Mouse (Mus musculus): ENCODE measurements around the gene Pask. TPM values are rescaled to one million over a fixed set of nuclear protein-coding genes. Genes with fewer than 3 reads are reported as not detected.
A peak's percentile ranks its signal among the peaks of the same experiment; 100 is the strongest.
"Not testable (repeated sequence)": the region's sequence is repeated elsewhere in the genome, so short reads cannot be mapped to it uniquely, and the experiment has no call there.

The Pask gene
- polyA plus RNA-seq, 1 experiment: 26.0 TPM

GRCm38 (mm10) chr1:93334621-93335020 lies 8.7 kb downstream of the Pask start:
- Histone ChIP-seq H3K4me3 (ENCODE audit: low read depth, low read length) (no peak overlapping the region), H3K36me3 (ENCODE audit: control insufficient read depth, insufficient read depth, low read length, poor library complexity, severe bottlenecking) (peaks cover 11% of the 10 kb centered on the region; the same call in 1 of the 2 replicates), H3K27ac (ENCODE audit: insufficient read depth, low read length) (no peak overlapping the region), H3K9ac (ENCODE audit: low read depth, poor library complexity, severe bottlenecking) (no peak overlapping the region), H3K4me1 (ENCODE audit: control insufficient read depth, insufficient read depth, low read length) (no peaks in the 10 kb centered on the region), H3K9me3 (replicated peaks; ENCODE audit: control insufficient read depth, insufficient read depth, low read length, poor library complexity, severe bottlenecking) (no peaks in the 10 kb centered on the region), H3K27me3 (ENCODE audit: control insufficient read depth, insufficient read depth, low read length, poor library complexity, severe bottlenecking) (no peaks in the 10 kb centered on the region)
- TF ChIP-seq CTCF (IDR thresholded peaks at IDR 0.05; ENCODE audit: low read depth, low read length): no peak
- TF ChIP-seq EP300 (IDR thresholded peaks at IDR 0.05; ENCODE audit: insufficient read depth, low read depth, low read length): no peak

DNA sequence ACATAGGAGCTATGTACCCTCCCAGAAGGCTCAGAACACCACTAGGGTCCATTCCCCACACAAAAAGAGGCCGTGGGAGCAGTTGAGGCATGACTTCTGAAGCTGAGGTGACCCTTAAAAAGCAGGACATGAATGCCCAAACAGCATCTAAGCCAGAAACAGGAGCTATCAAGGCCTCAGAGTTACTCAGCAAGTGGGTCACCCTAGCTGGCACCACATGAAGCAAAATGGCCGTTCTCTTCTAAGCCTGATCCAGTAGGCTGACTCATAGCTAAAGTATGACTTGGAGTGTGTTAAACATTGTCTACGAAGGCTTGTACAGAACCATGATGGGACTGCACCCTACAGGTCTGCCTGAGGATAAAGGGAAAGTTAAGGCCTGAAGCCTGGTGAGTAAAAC lies 16.8 kb downstream of the Pask start:
- Histone ChIP-seq H3K4me3 (ENCODE audit: low read depth, low read length) (no peak overlapping the region), H3K27ac (ENCODE audit: insufficient read depth, low read length) (no peak overlapping the region), H3K9me3 (replicated peaks; ENCODE audit: control insufficient read depth, insufficient read depth, low read length, poor library complexity, severe bottlenecking) (no peaks in the 10 kb centered on the region), H3K27me3 (ENCODE audit: control insufficient read depth, insufficient read depth, low read length, poor library complexity, severe bottlenecking) (no peaks in the 10 kb centered on the region), H3K4me1 (ENCODE audit: control insufficient read depth, insufficient read depth, low read length) (no peaks in the 10 kb centered on the region), H3K36me3 (ENCODE audit: control insufficient read depth, insufficient read depth, low read length, poor library complexity, severe bottlenecking) (peaks cover 28% of the 10 kb centered on the region), H3K9ac (ENCODE audit: low read depth, poor library complexity, severe bottlenecking) (no peak overlapping the region)
- TF ChIP-seq POLR2A (IDR thresholded peaks at IDR 0.05; ENCODE audit: insufficient read depth, low read length): no peak
- TF ChIP-seq EP300 (IDR thresholded peaks at IDR 0.05; ENCODE audit: insufficient read depth, low read depth, low read length): no peak
- TF ChIP-seq CTCF (IDR thresholded peaks at IDR 0.05; ENCODE audit: low read depth, low read length): no peak

DNA sequence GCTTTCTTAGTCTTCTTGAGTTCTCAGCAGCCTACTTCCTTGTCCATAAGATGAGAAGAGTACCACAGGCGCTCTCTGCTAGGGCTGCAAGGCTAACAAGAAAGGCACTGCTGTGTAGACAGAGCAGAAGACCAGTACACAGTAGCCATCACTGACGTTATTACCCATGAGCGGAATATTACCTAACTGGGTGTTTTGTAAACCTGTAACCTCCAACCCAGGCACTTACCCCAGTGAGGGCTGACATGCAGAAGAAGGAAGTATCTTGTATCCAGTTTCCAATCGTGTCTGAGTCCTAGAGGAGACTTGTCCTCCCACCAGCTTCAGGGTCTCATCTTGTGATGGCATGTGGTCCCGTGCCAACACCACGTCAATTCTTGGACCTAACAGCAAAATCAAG lies 19.3 kb downstream of the Pask start:
- TF ChIP-seq POLR2A (IDR thresholded peaks at IDR 0.05; ENCODE audit: insufficient read depth, low read length) (no peak), EP300 (IDR thresholded peaks at IDR 0.05; ENCODE audit: insufficient read depth, low read depth, low read length) (no peak), CTCF (IDR thresholded peaks at IDR 0.05; ENCODE audit: low read depth, low read length) (no peak)
- H3K9ac ChIP-seq (ENCODE audit: low read depth, poor library complexity, severe bottlenecking): no peak overlapping the region
- H3K27me3 ChIP-seq (ENCODE audit: control insufficient read depth, insufficient read depth, low read length, poor library complexity, severe bottlenecking): no peaks in the 10 kb centered on the region
- H3K4me1 ChIP-seq (ENCODE audit: control insufficient read depth, insufficient read depth, low read length): no peaks in the 10 kb centered on the region
- peaks cover 36% of the 10 kb centered on the region for H3K36me3 ChIP-seq (ENCODE audit: control insufficient read depth, insufficient read depth, low read length, poor library complexity, severe bottlenecking)
- no peaks in the 10 kb centered on the region for H3K9me3 ChIP-seq (replicated peaks; ENCODE audit: control insufficient read depth, insufficient read depth, low read length, poor library complexity, severe bottlenecking)
- no peak overlapping the region for H3K4me3 ChIP-seq (ENCODE audit: low read depth, low read length)
- no peak overlapping the region for H3K27ac ChIP-seq (ENCODE audit: insufficient read depth, low read length)

DNA sequence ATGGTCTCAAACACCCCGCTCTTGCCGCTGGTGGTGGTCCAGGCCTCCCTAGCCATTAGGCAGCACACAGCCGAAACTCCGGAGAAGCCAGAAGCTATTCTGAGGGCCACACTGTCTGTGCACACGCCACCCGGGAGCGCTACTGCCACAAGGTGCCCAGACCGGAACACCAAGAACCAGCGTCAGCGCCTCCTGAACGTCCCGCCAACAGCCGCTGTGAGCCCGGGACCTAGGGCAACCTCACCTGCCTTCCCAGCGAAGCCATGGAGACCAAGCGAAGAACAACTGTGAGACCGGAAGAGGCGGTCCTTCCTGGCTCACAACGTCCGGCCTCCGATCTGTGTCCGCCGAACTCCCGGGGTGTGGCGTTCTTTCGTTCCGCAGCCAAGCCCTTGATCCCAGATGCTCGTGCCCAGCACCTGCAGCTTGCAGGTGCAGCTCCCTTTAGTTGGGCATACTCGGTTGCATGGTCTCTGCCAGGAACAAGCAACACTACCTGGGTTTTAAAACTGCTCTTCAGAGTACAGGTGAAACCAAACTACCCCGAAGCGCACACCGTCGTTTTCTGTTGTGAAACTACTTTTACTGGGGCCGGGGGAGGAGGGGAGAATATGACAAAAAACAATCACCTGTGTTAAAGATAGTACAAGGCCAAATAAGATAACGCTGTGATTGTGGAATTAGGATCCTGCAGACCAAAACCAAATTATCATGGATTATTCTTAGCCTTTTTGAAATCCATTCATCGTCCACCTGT lies 37.5 kb downstream of the Pask start, which contains the start of gene Mterf4:
Gene Mterf4 (minus strand): TSS at position 335 of the 757 bp plus-strand sequence.
- peak within 1 kb of the TSS; percentile 49 for H3K9ac ChIP-seq (ENCODE audit: low read depth, poor library complexity, severe bottlenecking)
- H3K27me3 ChIP-seq (ENCODE audit: control insufficient read depth, insufficient read depth, low read length, poor library complexity, severe bottlenecking): no peaks in the 10 kb centered on the region
- H3K4me1 ChIP-seq (ENCODE audit: control insufficient read depth, insufficient read depth, low read length): no peaks in the 10 kb centered on the region
- H3K4me3 ChIP-seq (ENCODE audit: low read depth, low read length): peak within 1 kb of the TSS; percentile 94
- TF ChIP-seq EP300 (IDR thresholded peaks at IDR 0.05; ENCODE audit: insufficient read depth, low read depth, low read length) (no peak), POLR2A (IDR thresholded peaks at IDR 0.05; ENCODE audit: insufficient read depth, low read length) (peak; percentile 35)
- H3K36me3 ChIP-seq (ENCODE audit: control insufficient read depth, insufficient read depth, low read length, poor library complexity, severe bottlenecking): peaks cover 29% of the 10 kb centered on the region
- no peak within 1 kb of the TSS for H3K27ac ChIP-seq (ENCODE audit: insufficient read depth, low read length)
- no peaks in the 10 kb centered on the region for H3K9me3 ChIP-seq (replicated peaks; ENCODE audit: control insufficient read depth, insufficient read depth, low read length, poor library complexity, severe bottlenecking)

GRCm38 (mm10) chr1:93300578-93300977 lies 42.7 kb downstream of the Pask start:
- Histone ChIP-seq H3K27ac (ENCODE audit: insufficient read depth, low read length) (0 out of 2 replicates have a peak overlapping the region, but pooled peaks have one; percentile 31), H3K4me3 (ENCODE audit: low read depth, low read length) (no peak overlapping the region), H3K36me3 (ENCODE audit: control insufficient read depth, insufficient read depth, low read length, poor library complexity, severe bottlenecking) (peaks cover 24% of the 10 kb centered on the region), H3K9ac (ENCODE audit: low read depth, poor library complexity, severe bottlenecking) (no peak overlapping the region), H3K4me1 (ENCODE audit: control insufficient read depth, insufficient read depth, low read length) (no peaks in the 10 kb centered on the region), H3K9me3 (replicated peaks; ENCODE audit: control insufficient read depth, insufficient read depth, low read length, poor library complexity, severe bottlenecking) (no peaks in the 10 kb centered on the region), H3K27me3 (ENCODE audit: control insufficient read depth, insufficient read depth, low read length, poor library complexity, severe bottlenecking) (no peaks in the 10 kb centered on the region)
- no peak for TF ChIP-seq POLR2A (IDR thresholded peaks at IDR 0.05; ENCODE audit: insufficient read depth, low read length)
- no peak for TF ChIP-seq CTCF (IDR thresholded peaks at IDR 0.05; ENCODE audit: low read depth, low read length)
- no peak for TF ChIP-seq EP300 (IDR thresholded peaks at IDR 0.05; ENCODE audit: insufficient read depth, low read depth, low read length)

DNA sequence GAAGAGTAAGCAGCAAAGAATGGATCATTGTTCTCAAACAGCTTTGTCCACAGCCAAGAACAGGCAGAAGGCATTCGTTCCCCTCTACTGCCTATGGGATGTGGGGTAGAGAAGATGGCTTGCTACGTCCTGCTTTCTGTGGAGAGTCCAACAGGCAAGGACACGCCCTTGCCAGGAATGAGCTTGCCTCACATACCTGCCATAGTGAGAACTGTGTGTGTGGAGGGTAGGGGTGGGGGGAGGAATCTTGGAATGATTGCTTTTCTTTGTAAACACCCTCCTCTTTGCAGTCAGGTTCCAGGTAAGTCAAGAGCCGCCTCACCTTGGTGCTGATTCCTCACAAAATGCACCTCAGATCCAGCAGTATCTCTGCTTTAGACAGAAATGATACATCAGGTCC lies 43.5 kb downstream of the Pask start:
- Histone ChIP-seq H3K9ac (ENCODE audit: low read depth, poor library complexity, severe bottlenecking) (no peak overlapping the region), H3K4me1 (ENCODE audit: control insufficient read depth, insufficient read depth, low read length) (no peaks in the 10 kb centered on the region), H3K9me3 (replicated peaks; ENCODE audit: control insufficient read depth, insufficient read depth, low read length, poor library complexity, severe bottlenecking) (no peaks in the 10 kb centered on the region), H3K4me3 (ENCODE audit: low read depth, low read length) (no peak overlapping the region), H3K36me3 (ENCODE audit: control insufficient read depth, insufficient read depth, low read length, poor library complexity, severe bottlenecking) (peaks cover 24% of the 10 kb centered on the region), H3K27ac (ENCODE audit: insufficient read depth, low read length) (0 out of 2 replicates have a peak overlapping the region, but pooled peaks have one; percentile 31), H3K27me3 (ENCODE audit: control insufficient read depth, insufficient read depth, low read length, poor library complexity, severe bottlenecking) (no peaks in the 10 kb centered on the region)
- no peak for TF ChIP-seq POLR2A (IDR thresholded peaks at IDR 0.05; ENCODE audit: insufficient read depth, low read length)
- no peak for TF ChIP-seq CTCF (IDR thresholded peaks at IDR 0.05; ENCODE audit: low read depth, low read length)
- TF ChIP-seq EP300 (IDR thresholded peaks at IDR 0.05; ENCODE audit: insufficient read depth, low read depth, low read length): 0 out of 2 replicates have a peak, but pooled peaks have one; percentile 13

DNA sequence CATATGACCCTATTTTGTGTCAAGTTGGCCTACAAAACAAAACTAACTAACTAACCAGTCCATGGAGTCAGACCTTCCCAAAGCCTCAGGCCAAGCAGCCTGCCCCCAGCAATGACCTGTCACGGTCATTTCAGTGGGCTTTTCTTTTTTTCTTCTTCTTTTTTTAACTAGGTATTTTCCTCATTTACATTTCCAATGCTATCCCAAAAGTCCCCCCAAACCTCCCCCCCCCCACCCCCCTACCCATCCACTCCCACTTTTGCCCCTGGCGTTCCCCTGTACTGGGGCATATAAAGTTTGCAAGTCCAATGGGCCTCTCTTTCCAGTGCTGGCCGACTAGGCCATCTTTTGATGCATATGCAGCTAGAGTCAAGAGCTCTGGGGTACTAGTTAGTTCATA lies 48.8 kb downstream of the Pask start:
- not testable (repeated sequence) for H3K4me1 ChIP-seq (ENCODE audit: control insufficient read depth, insufficient read depth, low read length); H3K4me3 ChIP-seq (ENCODE audit: low read depth, low read length); H3K36me3 ChIP-seq (ENCODE audit: control insufficient read depth, insufficient read depth, low read length, poor library complexity, severe bottlenecking); H3K9me3 ChIP-seq (replicated peaks; ENCODE audit: control insufficient read depth, insufficient read depth, low read length, poor library complexity, severe bottlenecking); H3K27me3 ChIP-seq (ENCODE audit: control insufficient read depth, insufficient read depth, low read length, poor library complexity, severe bottlenecking); H3K9ac ChIP-seq (ENCODE audit: low read depth, poor library complexity, severe bottlenecking); H3K27ac ChIP-seq (ENCODE audit: insufficient read depth, low read length)

All from ES-Bruce4 (cell line).